Mouse (Mus musculus) megakaryocyte, embryonic 14.5 days (primary cell): ENCODE measurements around the gene Usp4. TPM values are rescaled to one million over a fixed set of nuclear protein-coding genes. Genes with fewer than 3 reads are reported as not detected.

Experiments used
- H3K27me3 ChIP-seq: replicated peaks from 2 replicates; pipeline ENCODE3; 2012; ENCODE audit warnings: inconsistent platforms
- H3K36me3 ChIP-seq: replicated peaks from 2 replicates; pipeline ENCODE3; 2012; ENCODE audit warnings: low read length, inconsistent platforms, mixed read lengths
- H3K4me1 ChIP-seq: 2 replicates; pipeline ENCODE4 v1.6.1; 2012; ENCODE audit warnings: inconsistent platforms
- H3K4me3 ChIP-seq: replicated peaks from 2 replicates; pipeline ENCODE3; 2012; ENCODE audit warnings: moderate library complexity, mild to moderate bottlenecking, inconsistent platforms
- H3K9me3 ChIP-seq: 2 replicates; pipeline ENCODE4 v1.6.1; 2012; ENCODE audit warnings: inconsistent platforms
- FLI1 ChIP-seq: IDR thresholded peaks from 2 replicates; pipeline ENCODE4 v1.6.1; 2012; ENCODE audit warnings: low read length, inconsistent platforms, mixed read lengths
- GATA1 ChIP-seq: IDR thresholded peaks from 3 replicates; pipeline ENCODE4 v1.6.1; 2012; ENCODE audit warnings: mixed read lengths, low read length, inconsistent platforms, borderline replicate concordance
- polyA plus RNA-seq: library from polyadenylated mRNA; stranded (reverse); fragments of >175 nt; gene quantifications from 2 replicates; pipeline ENCODE4 v1.2.3, GENCODE M21; 2012; ENCODE audit warnings: low replicate concordance; ENCODE audit not compliant: insufficient read depth

Usp4 gene
- polyA plus RNA-seq, 1 experiment: 114 TPM

DNA sequence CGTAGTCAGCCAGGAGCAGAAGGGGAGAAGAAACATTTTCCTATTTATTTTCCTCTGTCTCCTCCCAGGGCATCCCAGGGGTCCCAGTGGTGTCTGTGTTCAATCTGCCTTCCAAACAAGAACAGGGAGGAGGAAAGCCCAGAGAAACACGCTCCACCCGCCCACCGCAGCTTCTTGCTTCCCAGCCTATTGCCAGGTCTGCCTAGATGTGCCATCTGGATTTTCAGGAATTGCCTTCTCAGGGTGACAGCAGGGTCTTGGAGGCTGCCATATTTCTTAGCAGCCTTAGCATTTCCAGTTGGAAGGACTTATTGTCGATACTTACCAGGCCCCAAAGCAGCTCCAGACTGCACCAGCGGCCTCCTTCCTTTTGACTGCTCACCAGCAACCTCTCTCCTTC is 91.5 kb downstream of the Usp4 start:
- no peak overlapping the region for H3K4me3 ChIP-seq
- TF ChIP-seq FLI1 (no peak), GATA1 (no peak)
- H3K27me3 ChIP-seq: peaks cover 30% of the 10 kb centered on the region
- H3K4me1 ChIP-seq: peaks cover 26% of the 10 kb centered on the region
- peaks cover 7% of the 10 kb centered on the region; the same call in 1 of the 2 replicates for H3K9me3 ChIP-seq
- H3K36me3 ChIP-seq: no peaks in the 10 kb centered on the region

- Histone ChIP-seq H3K4me3 (no peak overlapping the region), H3K36me3 (no peaks in the 10 kb centered on the region), H3K4me1 (peaks cover 36% of the 10 kb centered on the region), H3K9me3 (peaks cover 5% of the 10 kb centered on the region; the same call in 1 of the 2 replicates), H3K27me3 (peaks cover 36% of the 10 kb centered on the region)
- TF ChIP-seq FLI1 (no peak), GATA1 (no peak)
Observed at GRCm38 (mm10) chr9:108440485-108440884, 92.8 kb downstream of the Usp4 start.

DNA sequence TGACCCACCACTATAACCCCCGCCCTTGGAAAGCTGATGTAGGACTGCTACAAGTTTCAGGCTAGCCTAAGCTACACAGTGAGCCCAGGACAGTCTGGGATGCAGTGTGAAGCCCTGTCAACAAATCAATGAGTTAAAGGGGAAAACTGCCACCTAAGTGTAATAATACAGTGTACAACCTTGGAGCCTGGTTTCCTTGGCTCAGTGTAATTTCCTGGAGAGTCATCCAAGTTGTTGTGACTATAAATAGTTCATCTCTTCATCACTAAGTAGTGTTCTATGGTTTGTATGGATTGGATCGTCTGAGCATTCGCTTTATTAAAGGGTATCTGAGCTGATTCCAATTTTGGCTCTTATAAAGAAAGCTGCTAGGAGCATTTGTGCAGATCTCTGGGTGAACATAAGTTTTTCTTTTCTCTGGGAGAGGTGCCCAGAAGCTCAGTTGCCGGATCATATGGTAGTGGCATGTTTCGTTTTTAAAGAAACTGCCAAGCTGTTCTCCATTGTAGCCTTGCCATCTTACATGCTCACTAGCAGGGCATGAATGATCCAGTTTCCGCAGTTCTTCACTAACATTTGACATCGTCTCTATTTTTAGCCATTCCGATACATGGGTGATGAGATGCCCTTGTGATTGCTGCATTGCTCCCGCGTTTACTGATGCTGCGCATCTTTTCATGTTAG is 93.7 kb downstream of the Usp4 start:
- no peak for TF ChIP-seq FLI1
- no peak for TF ChIP-seq GATA1
- H3K4me3 ChIP-seq: no peak overlapping the region
- H3K27me3 ChIP-seq: peaks cover 36% of the 10 kb centered on the region
- H3K36me3 ChIP-seq: no peaks in the 10 kb centered on the region
- no peaks in the 10 kb centered on the region for H3K9me3 ChIP-seq
- peaks cover 45% of the 10 kb centered on the region for H3K4me1 ChIP-seq

Other genes starting within 250 kb of the Usp4 start
- gene Bsn, start 157.5 kb upstream of the Usp4 start, polyA plus RNA-seq: 0.26 and 0.83 TPM in 2 replicates
- 10.0 and 15.2 TPM in 2 replicates for gene Dag1, start 83.9 kb upstream of the Usp4 start, polyA plus RNA-seq
- gene Nicn1, start 57.4 kb upstream of the Usp4 start, polyA plus RNA-seq: not detected in 2 replicates
- gene Amt, start 51.0 kb upstream of the Usp4 start, polyA plus RNA-seq: 1.9 TPM in 1 of 2 replicates, not detected in the other
- gene Rhoa, start 41.7 kb upstream of the Usp4 start, polyA plus RNA-seq: 83.3 and 92.2 TPM in 2 replicates
- gene Tcta, start 41.7 kb upstream of the Usp4 start, polyA plus RNA-seq: 5.1 and 6.8 TPM in 2 replicates
- gene Gpx1, start 8.9 kb upstream of the Usp4 start, polyA plus RNA-seq: 49.9 and 236 TPM in 2 replicates
- gene 1700102P08Rik, start 45.0 kb downstream of the Usp4 start, polyA plus RNA-seq: 0.30 TPM in 1 of 2 replicates, not detected in the other
- gene Ccdc36, start 80.6 kb downstream of the Usp4 start, polyA plus RNA-seq: not detected in 2 replicates
- not detected in 2 replicates for gene BC048562, start 88.6 kb downstream of the Usp4 start, polyA plus RNA-seq
- gene Ccdc71, start 112.7 kb downstream of the Usp4 start, polyA plus RNA-seq: 16.0 and 16.9 TPM in 2 replicates
- 3.8 and 6.5 TPM in 2 replicates for gene Klhdc8b, start 113.7 kb downstream of the Usp4 start, polyA plus RNA-seq
- 0.04 TPM in 1 of 2 replicates, not detected in the other for gene Lamb2, start 131.9 kb downstream of the Usp4 start, polyA plus RNA-seq
- 61.5 and 104 TPM in 2 replicates for gene Usp19, start 142.7 kb downstream of the Usp4 start, polyA plus RNA-seq
- 6.5 and 33.3 TPM in 2 replicates for gene Qars, start 159.9 kb downstream of the Usp4 start, polyA plus RNA-seq
- gene Qrich1, start 169.0 kb downstream of the Usp4 start, polyA plus RNA-seq: 22.0 and 38.5 TPM in 2 replicates
- gene Impdh2, start 212.4 kb downstream of the Usp4 start, polyA plus RNA-seq: 39.0 and 48.2 TPM in 2 replicates
- gene Ndufaf3, start 219.6 kb downstream of the Usp4 start, polyA plus RNA-seq: 28.6 and 37.1 TPM in 2 replicates
- gene Dalrd3, start 222.0 kb downstream of the Usp4 start, polyA plus RNA-seq: 65.8 and 158 TPM in 2 replicates
- gene Wdr6, start 230.9 kb downstream of the Usp4 start, polyA plus RNA-seq: 4.8 and 5.5 TPM in 2 replicates
- gene P4htm, start 249.8 kb downstream of the Usp4 start, polyA plus RNA-seq: 1.8 and 2.8 TPM in 2 replicates